Mouse (Mus musculus) splenic B cell, adult 2 months (primary cell): ENCODE measurements around the gene Gm3468.
"Not testable (repeated sequence)": the region's sequence is repeated elsewhere in the genome, so short reads cannot be mapped to it uniquely, and the experiment has no call there.

Experiments used
- DNase-seq: peaks from one replicate; pipeline ENCODE4 v3.0.0-alpha.2; 2011; ENCODE audit warnings: low read depth, low spot score
- H3K27me3 ChIP-seq: 2 replicates; pipeline ENCODE4 v1.6.1; 2012; ENCODE audit warnings: mild to moderate bottlenecking, low read length, moderate library complexity, mixed read lengths; ENCODE audit not compliant: control insufficient read depth, poor library complexity, insufficient read depth, severe bottlenecking
- H3K36me3 ChIP-seq: 2 replicates; pipeline ENCODE4 v1.6.1; 2012; ENCODE audit warnings: mild to moderate bottlenecking, low read length, moderate library complexity, mixed read lengths; ENCODE audit not compliant: control insufficient read depth, poor library complexity, insufficient read depth, severe bottlenecking

Gene Gm3468

DNA sequence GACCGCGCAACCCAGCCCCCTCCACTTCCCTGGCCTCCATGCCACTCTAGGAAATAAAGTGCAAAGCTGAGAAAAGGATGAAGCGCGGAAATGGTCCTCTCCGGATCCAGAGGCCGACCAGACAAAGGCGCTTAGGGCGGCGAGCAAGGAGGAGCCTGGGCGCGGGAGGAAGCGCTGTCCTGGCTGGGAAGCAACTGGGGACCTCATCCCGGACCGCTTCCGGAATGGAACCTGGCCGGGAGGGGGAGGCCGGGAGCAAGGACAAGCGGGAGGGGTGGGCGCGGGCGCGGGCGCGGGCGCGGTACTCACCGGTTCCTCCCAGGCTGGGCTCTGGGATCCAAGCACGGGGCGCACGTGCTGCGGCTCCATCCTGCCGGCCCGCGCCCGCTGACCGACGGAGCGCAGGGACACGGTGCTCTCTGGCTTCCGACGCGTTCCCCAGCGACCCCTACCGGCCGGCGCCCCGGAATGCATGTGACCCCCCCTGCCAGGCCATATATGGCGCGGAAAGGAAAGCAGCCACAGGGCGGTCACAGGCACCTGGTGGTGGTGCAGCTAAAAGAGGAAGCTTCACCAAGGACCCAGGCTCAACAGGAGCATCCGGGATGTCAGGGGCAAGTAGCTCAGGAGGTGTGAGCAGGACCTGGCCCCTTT, at the start of gene Gm3468:
Gm3468 (minus strand) TSS at position 394 of the 654 bp plus-strand sequence.
- not testable (repeated sequence) for H3K27me3 ChIP-seq, H3K36me3 ChIP-seq
- peak; percentile 0 for DNase-seq

DNA sequence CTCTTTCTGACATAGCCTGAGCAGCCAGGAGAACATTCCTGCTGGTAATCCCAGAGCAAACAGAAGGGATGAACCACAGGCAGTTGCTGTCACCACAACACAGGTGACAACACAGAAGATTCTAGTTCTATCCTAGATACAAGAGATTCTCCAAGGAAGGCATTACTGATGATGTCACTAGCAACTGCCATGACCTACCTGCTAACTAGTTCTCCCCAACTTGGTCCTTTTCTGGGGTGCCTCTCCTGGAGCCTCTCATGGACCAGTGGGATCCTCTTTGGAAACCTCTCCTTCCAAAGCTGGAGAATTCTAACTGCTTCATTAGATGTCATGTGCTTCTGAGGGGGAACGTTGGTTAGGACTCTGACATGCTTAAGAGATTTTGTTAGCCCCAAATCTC, 17.2 kb upstream of the Gm3468 start, which contains the start of gene Gm3476:
Gm3476 (minus strand) TSS at position 101 of the 400 bp plus-strand sequence.
- not testable (repeated sequence) for DNase-seq, H3K36me3 ChIP-seq, H3K27me3 ChIP-seq

DNA sequence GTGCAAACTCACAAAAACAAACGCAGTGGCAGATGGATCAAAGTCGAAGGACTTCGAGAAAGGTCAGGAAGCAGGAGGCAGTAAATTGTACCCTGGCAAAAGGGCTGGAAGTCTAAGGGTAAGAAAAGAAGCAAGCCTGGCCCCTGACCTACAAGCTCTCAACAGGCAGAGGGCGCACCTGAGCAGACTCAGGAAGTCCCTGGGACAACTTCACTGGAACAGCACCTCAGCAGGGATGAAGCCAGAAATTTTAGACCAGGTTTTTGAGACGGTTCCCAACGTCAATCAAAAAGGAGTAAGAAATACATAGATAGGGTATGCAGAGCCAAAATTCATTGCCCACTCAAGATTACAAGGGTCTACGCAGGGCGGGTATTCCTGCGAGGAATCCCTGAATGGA, 965 bp downstream of the Gm3468 start:
- not testable (repeated sequence) for DNase-seq, H3K27me3 ChIP-seq, H3K36me3 ChIP-seq

DNA sequence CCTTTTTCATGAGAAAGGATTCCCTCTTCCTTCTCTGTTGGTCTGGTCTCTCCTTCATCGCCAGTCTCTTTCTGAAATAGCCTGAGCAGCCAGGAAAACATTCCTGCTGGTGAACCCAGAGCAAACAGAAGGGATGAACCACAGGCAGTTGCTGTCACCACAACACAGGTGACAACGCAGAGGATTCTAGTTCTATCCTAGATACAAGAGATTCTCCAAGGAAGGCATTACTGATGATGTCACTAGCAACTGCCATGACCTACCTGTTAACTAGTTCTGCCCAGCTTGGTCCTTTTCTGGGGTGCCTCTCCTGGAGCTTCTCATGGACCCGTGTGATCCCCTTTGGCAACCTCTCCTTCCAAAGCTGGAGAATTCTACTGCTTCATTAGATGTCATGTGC, 14.6 kb downstream of the Gm3468 start, which contains the start of gene Gm8206:
Gm8206 (minus strand) TSS at position 101 of the 400 bp plus-strand sequence.
- DNase-seq, H3K27me3 ChIP-seq, H3K36me3 ChIP-seq: not testable (repeated sequence)

DNA sequence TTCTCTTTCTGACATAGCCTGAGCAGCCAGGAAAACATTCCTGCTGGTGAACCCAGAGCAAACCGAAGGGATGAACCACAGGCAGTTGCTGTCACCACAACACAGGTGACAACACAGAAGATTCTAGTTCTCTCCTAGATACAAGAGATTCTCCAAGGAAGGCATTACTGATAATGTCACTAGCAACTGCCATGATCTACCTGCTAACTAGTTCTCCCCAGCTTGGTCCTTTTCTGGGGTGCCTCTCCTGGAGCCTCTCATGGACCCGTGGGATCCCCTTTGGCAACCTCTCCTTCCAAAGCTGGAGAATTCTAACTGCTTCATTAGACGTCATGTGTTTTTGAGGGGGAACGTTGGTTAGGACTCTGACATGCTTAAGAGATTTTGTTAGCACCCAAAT, 50.3 kb downstream of the Gm3468 start, which contains the start of gene Gm6337:
Gm6337 (minus strand) TSS at position 101 of the 400 bp plus-strand sequence.
- not testable (repeated sequence) for H3K36me3 ChIP-seq, DNase-seq, H3K27me3 ChIP-seq
